Mouse (Mus musculus) E14TG2a.4 (cell line): Measurements from ENCODE around the gene C1qtnf5.

Source experiments
- CTCF ChIP-seq: conservative IDR thresholded peaks from 2 replicates; pipeline ENCODE4 v1.5.1; 2014; ENCODE audit warnings: low read length
- NANOG ChIP-seq: IDR thresholded peaks from 2 replicates; pipeline ENCODE4 v1.6.1; 2014; ENCODE audit warnings: borderline replicate concordance, low read length, mixed read lengths
- POU5F1 ChIP-seq: IDR thresholded peaks from 2 replicates; pipeline ENCODE4 v1.6.1; 2014; ENCODE audit warnings: low read length, borderline replicate concordance

DNA sequence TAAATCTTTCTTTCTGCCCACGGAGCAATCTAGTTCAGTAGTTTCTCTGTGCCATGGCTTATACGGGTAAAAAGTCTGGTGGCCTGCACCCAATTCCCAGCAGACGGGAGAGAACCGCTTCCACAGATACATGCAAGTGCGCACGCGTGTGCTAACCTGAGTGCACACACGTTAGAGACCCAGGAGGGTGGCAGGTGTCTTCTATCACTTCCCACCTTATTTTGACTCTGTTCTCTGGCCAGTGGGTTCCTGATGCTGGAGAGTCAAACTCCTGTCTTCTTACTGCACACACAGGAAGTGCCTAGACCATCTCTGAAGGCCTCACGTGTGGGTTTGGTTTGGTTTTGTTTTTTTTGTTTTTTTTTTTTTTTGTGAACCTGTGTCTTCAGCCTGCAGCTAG is 8.6 kb downstream of the C1qtnf5 start:
- TF ChIP-seq CTCF (no peak), POU5F1 (no peak), NANOG (no peak)
